Mouse (Mus musculus) intestine, embryonic 15.5 days (tissue): ENCODE data around the gene Vmp1. TPM values are rescaled to one million over a fixed set of nuclear protein-coding genes. Genes with fewer than 3 reads are reported as not detected.

Experiments
- ATAC-seq: fragments of 200-750 bp; cut with Nextera tagmentation; 2 replicates; pipeline ENCODE4 v1.8.0; 2017; ENCODE audit warnings: moderate TSS enrichment, moderate library complexity
- H3K27ac ChIP-seq: fragments of 300-500 bp; sonication (generic); 2 replicates; pipeline ENCODE4 v1.5.1; 2015; ENCODE audit warnings: mild to moderate bottlenecking, inconsistent platforms
- H3K27me3 ChIP-seq: fragments of 300-500 bp; sonication (generic); replicated peaks from 2 replicates; pipeline ENCODE4 v1.6.1; 2015; ENCODE audit warnings: inconsistent platforms
- H3K36me3 ChIP-seq: fragments of 300-500 bp; sonication (generic); 2 replicates; pipeline ENCODE4 v1.6.1; 2015; ENCODE audit warnings: inconsistent platforms
- H3K4me1 ChIP-seq: fragments of 300-500 bp; sonication (generic); replicated peaks from 2 replicates; pipeline ENCODE4 v1.6.1; 2015; ENCODE audit warnings: inconsistent platforms
- H3K4me2 ChIP-seq: fragments of 300-500 bp; sonication (generic); replicated peaks from 2 replicates; pipeline ENCODE4 v1.6.1; 2015; ENCODE audit warnings: mild to moderate bottlenecking, inconsistent platforms
- H3K4me3 ChIP-seq: fragments of 300-500 bp; sonication (generic); replicated peaks from 2 replicates; pipeline ENCODE4 v1.5.1; 2015; ENCODE audit warnings: inconsistent platforms
- H3K9ac ChIP-seq: fragments of 300-500 bp; sonication (generic); 2 replicates; pipeline ENCODE4 v1.6.1; 2015; ENCODE audit warnings: inconsistent platforms
- H3K9me3 ChIP-seq: fragments of 300-500 bp; sonication (generic); 2 replicates; pipeline ENCODE4 v1.6.1; 2016; ENCODE audit warnings: inconsistent platforms
- WGBS: fragments of 180-500 bp; shearing (Covaris S2); methylation state at CpG from one replicate; pipeline ENCODE4 v1.1.7; 2015; 5-methylcytosine and 5-hydroxymethylcytosine counted together
- polyA plus RNA-seq: library from polyadenylated mRNA; unstranded; fragments of >200 nt; fragmentation: Nextera tagmentation; extraction: Ambion mirVana; gene quantifications from 2 replicates; pipeline ENCODE4 v1.2.1, GENCODE M21; 2015

Gene Vmp1
- polyA plus RNA-seq, 1 experiment from 2014 or later, result 168 TPM

DNA sequence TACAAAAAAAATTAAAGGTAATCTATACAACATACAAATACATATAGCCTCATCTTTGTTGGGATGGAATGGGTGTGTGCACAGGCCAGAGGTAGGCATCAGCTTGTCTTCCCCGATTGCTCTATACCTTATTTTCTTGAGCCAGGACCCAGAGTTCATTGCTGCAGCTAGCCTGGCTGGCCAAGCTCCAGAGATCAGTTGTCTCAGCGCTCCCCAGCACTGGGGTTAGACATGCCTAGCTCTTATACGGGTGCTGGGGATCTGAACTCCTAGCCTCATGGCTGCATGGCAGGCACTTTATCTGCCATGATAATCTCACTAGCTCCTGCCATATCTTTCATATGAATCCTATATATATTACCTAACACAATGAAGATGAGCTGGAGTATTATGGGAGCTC lies 15.5 kb downstream of the Vmp1 start:
- WGBS, result 89% methylated on average over 3 of the region's 3 CpGs
- Histone ChIP-seq H3K4me3 (no peak overlapping the region), H3K4me1 (no peaks in the 10 kb centered on the region), H3K27ac (no peak overlapping the region), H3K9ac (no peak overlapping the region), H3K36me3 (no peaks in the 10 kb centered on the region), H3K27me3 (no peaks in the 10 kb centered on the region), H3K4me2 (no peak overlapping the region), H3K9me3 (no peaks in the 10 kb centered on the region)
- no peak for ATAC-seq

DNA sequence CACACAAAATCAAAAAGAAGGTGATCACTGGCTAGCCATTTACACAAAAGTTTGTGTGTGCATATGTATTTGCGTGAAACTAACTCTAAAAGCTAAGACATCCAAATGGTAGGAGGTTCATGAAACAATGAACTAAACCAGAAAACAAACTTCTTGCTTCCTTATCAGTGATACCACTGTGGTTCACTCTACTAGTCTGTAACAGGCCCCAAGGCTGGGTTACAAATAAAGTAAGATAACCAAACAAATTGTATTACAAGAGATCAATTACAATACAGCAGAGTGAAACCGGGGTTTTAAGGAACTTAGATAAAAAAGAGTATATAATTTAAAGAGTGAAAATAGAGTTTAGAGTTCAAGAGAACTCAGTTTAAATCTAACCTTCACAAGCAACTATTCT lies 16.1 kb downstream of the Vmp1 start:
- Histone ChIP-seq H3K27me3 (no peaks in the 10 kb centered on the region), H3K9me3 (no peaks in the 10 kb centered on the region), H3K27ac (no peak overlapping the region), H3K4me2 (no peak overlapping the region), H3K36me3 (no peaks in the 10 kb centered on the region), H3K4me1 (no peaks in the 10 kb centered on the region), H3K9ac (no peak overlapping the region), H3K4me3 (no peak overlapping the region)
- ATAC-seq, result no peak
- WGBS, result 85% methylated on average over 2 of the region's 2 CpGs

DNA sequence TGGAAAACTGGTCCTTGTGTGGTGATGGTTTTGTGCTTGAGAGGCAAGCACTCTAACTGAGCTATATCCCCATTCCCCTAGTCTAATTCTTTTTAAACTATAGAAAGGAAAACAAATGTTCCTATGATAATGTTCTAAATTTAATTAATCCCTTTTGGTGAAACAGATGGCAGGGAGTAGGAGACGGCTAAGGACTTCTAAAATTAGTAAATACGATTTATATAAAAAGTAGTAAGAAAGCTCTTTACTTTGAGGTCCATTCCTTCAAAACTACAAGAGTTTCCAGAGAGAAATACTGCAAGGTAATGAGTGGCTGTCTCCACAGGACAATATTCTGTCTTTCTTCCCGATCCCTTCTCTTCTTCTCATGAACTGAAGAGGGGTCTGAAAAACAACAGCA lies 19.2 kb downstream of the Vmp1 start:
- WGBS, result 87% methylated on average over 3 of the region's 3 CpGs
- Histone ChIP-seq H3K9me3 (no peaks in the 10 kb centered on the region), H3K9ac (no peak overlapping the region), H3K27ac (no peak overlapping the region), H3K4me2 (no peak overlapping the region), H3K27me3 (no peaks in the 10 kb centered on the region), H3K36me3 (peaks cover 3% of the 10 kb centered on the region; the same call in 1 of the 2 replicates), H3K4me1 (no peaks in the 10 kb centered on the region), H3K4me3 (no peak overlapping the region)
- ATAC-seq, result no peak

DNA sequence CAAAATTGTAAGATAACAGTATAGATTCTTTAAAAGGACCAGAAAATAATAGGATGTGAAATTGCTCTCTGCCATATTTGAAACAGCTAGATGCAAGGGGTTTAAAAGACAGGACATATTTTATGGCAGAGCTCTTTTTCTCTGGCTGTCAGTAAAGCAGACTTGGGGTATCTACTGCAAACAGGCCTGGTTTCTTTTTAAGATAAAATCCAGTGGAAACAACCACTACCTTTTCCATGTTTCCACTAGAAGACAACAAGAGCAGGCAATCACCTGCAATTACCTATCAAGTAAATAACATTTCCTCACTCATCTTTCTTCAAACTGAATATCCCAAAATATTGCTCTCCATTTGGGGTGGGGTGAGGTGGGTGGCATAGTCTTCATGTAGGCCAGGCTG lies 19.7 kb downstream of the Vmp1 start:
- H3K36me3 ChIP-seq, result peaks cover 3% of the 10 kb centered on the region; the same call in 1 of the 2 replicates
- ATAC-seq, result no peak
- no peak overlapping the region for H3K27ac ChIP-seq

DNA sequence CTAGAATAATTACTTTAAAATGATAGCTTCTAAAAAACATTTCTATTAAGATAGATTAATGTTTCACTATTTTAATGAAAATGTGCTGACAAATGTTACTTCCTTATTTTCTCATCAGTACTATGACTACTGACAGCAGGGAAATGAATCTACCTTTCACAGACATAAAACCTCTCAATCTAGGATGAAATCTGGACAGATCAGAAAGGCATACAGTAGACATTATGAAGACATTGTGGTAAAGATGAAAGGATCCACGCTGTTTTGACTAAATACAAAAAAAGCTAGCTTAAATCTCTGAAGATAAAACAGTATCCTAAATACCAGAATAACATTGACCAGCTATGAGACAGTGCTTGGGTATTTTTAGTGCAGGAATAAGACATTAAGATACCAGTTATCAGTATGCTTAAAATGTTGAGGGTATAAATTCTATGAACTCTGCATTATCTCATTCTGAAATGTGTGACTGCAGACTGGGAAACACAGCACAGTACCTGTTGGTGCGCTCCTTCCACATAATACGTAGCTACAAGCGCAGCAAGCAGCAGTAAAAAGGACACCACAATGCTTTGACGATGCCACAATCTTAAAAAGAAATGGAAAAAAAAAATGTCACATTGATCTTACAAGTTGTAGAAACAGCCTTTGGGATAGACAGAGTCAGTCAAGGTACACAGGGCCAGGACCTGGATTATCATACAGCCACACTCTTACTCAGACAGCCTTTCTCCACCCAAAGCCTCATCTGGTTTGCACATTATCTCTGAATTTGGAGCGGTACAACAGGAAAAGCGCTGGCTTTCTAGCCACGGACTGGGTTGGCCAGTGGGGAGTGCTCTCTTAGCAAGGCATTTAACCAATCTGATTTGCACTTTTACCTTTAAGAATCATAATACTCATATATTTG lies 20.4 kb downstream of the Vmp1 start:
- ATAC-seq, result peak; percentile 72; the same call in 1 of the 2 replicates
- Histone ChIP-seq H3K4me3 (no peak overlapping the region), H3K36me3 (peaks cover 3% of the 10 kb centered on the region; the same call in 1 of the 2 replicates), H3K4me2 (no peak overlapping the region), H3K9ac (no peak overlapping the region), H3K27me3 (no peaks in the 10 kb centered on the region), H3K27ac (no peak overlapping the region), H3K9me3 (no peaks in the 10 kb centered on the region), H3K4me1 (no peaks in the 10 kb centered on the region)
- 93% methylated on average over 8 of the region's 8 CpGs for WGBS

More for the DNA sequence above, 19.7 kb downstream of the Vmp1 start:
- Histone ChIP-seq H3K9ac (no peak overlapping the region), H3K4me1 (no peaks in the 10 kb centered on the region), H3K4me3 (no peak overlapping the region), H3K4me2 (no peak overlapping the region), H3K27me3 (no peaks in the 10 kb centered on the region), H3K9me3 (no peaks in the 10 kb centered on the region)

DNA sequence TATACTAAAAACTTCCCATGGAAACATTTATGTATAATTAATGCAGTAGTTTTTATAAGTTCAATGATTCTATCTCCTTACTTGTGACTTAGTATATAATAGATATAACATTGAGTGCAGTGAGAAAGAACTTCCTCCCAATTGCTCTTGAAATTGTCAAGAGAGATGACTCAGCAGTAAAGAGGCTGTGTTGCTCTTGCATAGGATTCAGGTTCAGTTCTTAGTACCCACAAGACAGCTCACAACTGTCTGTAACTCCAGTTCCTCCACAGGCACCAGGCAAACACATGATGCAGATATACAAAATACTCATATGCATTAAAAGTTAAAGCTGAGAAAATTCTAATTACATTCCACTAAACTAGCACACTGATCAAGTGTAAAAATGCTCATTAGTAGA lies 25.8 kb downstream of the Vmp1 start:
- no peak overlapping the region for H3K4me2 ChIP-seq
- H3K9me3 ChIP-seq, result no peaks in the 10 kb centered on the region
- H3K9ac ChIP-seq, result no peak overlapping the region
- H3K27me3 ChIP-seq, result no peaks in the 10 kb centered on the region
- H3K36me3 ChIP-seq, result peaks cover 3% of the 10 kb centered on the region; the same call in 1 of the 2 replicates
- no peaks in the 10 kb centered on the region for H3K4me1 ChIP-seq
- no peak for ATAC-seq
- no peak overlapping the region for H3K4me3 ChIP-seq
- H3K27ac ChIP-seq, result no peak overlapping the region

DNA sequence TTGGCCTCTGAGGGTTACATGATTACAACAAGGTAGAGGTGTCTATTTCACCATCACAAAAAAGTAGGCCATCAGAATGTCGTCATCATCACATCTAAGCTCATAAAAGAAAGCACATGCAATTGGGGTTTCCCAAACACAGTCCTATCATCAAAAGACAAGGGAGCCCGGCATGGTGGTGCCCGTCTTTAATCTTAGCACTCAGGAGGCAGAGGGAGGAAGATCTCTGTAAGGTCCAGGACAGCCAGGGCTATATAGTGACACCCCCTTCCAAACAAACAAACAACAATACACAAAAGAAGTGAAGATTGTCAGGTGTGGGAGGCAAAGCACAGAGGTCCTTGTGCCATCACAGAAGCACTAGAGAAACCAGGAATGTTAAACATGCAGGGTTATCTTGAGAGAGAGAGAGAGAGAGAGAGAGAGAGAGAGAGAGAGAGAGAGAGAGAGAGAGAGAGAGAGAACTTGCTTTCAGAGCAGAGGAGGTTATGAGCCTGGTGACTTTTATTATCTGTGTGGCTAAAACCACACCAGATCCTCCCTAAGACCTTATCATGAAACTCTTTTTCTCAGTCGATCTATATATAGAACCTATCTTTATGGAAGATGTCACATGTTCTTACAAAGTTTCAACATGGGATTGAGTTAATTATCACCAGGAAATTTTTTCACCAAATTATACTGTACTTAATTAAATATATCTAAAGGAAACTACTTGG lies 26.6 kb downstream of the Vmp1 start:
- no peak overlapping the region for H3K4me3 ChIP-seq
- H3K27ac ChIP-seq, result no peak overlapping the region
- no peak for ATAC-seq

DNA sequence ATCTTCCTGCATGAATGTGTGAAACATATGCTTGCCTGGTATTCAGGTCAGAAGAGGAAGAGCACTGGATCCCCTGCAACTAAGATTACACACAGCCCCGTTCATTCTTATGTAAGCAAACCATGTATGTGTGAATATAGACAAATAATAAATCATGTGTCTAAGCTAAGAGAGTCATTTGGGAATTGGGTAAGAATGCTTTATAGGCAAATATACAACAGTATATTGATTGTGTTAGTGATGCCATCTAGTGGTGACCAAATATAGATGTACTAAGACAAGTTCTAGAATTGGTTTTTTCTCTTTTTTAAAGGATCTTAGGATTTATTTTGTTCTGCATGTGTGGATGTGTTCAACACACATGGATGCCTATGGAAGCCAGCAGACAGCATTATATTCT lies 28.0 kb downstream of the Vmp1 start:
- 0 out of 2 replicates have a peak, but pooled peaks have one; percentile 43 for ATAC-seq

More for the DNA sequence above, 26.6 kb downstream of the Vmp1 start:
- WGBS, result 75% methylated on average over 4 of the region's 4 CpGs
- H3K4me1 ChIP-seq, result no peaks in the 10 kb centered on the region
- H3K9me3 ChIP-seq, result no peaks in the 10 kb centered on the region
- no peaks in the 10 kb centered on the region for H3K27me3 ChIP-seq
- no peak overlapping the region for H3K4me2 ChIP-seq
- no peak overlapping the region for H3K9ac ChIP-seq
- peaks cover 3% of the 10 kb centered on the region; the same call in 1 of the 2 replicates for H3K36me3 ChIP-seq

DNA sequence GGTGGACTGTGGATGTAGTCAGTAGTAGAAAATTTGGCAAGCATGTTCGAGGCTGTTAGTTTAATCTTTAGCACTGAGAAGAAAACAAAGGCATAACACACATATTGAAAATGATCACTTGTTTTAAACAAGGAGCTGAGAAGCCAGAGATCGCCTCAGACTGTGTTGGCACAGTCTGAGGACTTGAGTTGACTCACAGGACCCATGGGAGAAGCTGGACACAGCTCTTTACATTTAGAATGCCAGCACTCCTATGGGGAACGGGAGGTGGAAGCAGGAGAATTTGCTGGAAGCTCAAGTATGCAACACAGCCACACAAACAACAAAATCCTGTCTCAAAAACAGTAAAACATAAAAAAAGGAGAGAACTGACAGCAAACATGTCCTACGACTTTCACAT lies 29.5 kb downstream of the Vmp1 start:
- Histone ChIP-seq H3K4me2 (no peak overlapping the region), H3K27ac (no peak overlapping the region), H3K4me1 (no peaks in the 10 kb centered on the region), H3K9me3 (no peaks in the 10 kb centered on the region), H3K27me3 (no peaks in the 10 kb centered on the region), H3K36me3 (no peaks in the 10 kb centered on the region), H3K9ac (no peak overlapping the region), H3K4me3 (no peak overlapping the region)
- no peak for ATAC-seq
- 87% methylated on average over 4 of the region's 4 CpGs for WGBS

More for the DNA sequence above, 28.0 kb downstream of the Vmp1 start:
- 11% methylated on average over 1 of the region's 1 CpGs for WGBS
- Histone ChIP-seq H3K36me3 (no peaks in the 10 kb centered on the region), H3K4me2 (no peak overlapping the region), H3K9ac (no peak overlapping the region), H3K9me3 (no peaks in the 10 kb centered on the region), H3K4me1 (no peaks in the 10 kb centered on the region), H3K27ac (no peak overlapping the region), H3K4me3 (no peak overlapping the region), H3K27me3 (no peaks in the 10 kb centered on the region)

DNA sequence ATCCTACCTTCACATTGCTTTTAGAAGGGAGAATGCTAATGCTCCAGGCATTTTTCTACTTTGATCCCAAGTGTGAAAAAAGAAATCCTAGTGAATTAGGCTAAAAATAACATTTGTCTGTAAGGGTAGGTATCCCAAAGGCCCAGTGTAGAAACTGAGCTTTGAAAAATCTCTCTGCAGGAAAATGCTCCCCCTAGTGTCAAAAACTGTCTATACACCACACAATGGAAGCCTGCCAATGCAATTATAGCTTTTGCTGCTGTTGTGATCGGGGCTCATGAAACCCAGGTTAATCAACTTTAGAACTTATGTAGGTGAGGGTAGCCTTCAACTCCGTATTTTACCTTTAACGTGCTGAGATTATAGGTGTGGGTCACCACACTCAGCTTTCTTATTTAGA lies 30.2 kb downstream of the Vmp1 start:
- Histone ChIP-seq H3K4me2 (no peak overlapping the region), H3K27me3 (no peaks in the 10 kb centered on the region), H3K4me3 (no peak overlapping the region), H3K9ac (no peak overlapping the region), H3K4me1 (no peaks in the 10 kb centered on the region), H3K27ac (no peak overlapping the region), H3K36me3 (no peaks in the 10 kb centered on the region), H3K9me3 (no peaks in the 10 kb centered on the region)
- no peak for ATAC-seq
- WGBS, result 43% methylated on average over 3 of the region's 3 CpGs

DNA sequence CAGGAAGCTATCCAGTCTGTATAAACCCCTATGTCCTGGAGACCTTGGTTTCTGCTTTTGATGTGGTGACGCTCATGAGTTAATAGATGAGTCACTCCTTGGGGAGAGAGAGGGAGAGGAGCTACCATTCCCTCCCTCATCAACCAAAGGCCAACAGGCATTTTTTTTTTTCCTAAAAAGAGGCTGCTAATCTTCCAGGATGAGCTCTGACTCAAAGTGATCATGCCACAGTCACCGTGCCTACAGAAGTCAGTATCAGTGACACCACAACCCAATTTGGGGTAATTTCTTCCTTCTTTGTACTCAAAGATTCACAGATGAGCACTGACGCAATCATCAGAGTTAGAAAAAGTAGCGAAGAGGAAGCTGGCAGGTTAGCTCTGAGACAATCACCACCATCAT lies 31.1 kb downstream of the Vmp1 start:
- Histone ChIP-seq H3K27ac (no peak overlapping the region), H3K9me3 (no peaks in the 10 kb centered on the region), H3K36me3 (no peaks in the 10 kb centered on the region), H3K4me2 (no peak overlapping the region), H3K4me1 (no peaks in the 10 kb centered on the region), H3K9ac (no peak overlapping the region), H3K4me3 (no peak overlapping the region), H3K27me3 (no peaks in the 10 kb centered on the region)
- no peak for ATAC-seq
- 83% methylated on average over 4 of the region's 4 CpGs for WGBS

DNA sequence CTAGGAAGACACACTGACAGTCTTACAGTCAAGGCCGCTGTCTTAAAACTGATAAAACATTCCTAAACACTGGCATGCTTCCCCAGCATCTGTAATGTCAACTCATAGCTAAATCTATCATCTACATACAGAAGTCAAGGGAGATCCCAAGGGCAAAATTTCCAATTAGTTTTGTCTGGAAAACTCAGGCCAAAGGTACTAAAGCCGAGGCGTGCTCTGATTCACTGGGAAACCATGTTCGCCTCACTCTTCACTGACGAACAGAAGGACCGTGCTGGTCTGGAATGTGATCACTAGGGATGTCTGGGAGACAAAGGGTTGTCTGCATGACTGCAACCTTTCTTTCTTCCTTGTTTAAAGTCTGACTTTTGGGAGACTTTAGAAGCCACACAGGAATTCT lies 33.0 kb downstream of the Vmp1 start:
- no peaks in the 10 kb centered on the region for H3K27me3 ChIP-seq
- 0 out of 2 replicates have a peak, but pooled peaks cover 2% of the 10 kb centered on the region for H3K4me1 ChIP-seq
- no peaks in the 10 kb centered on the region for H3K9me3 ChIP-seq
- H3K4me3 ChIP-seq, result no peak overlapping the region
- H3K9ac ChIP-seq, result no peak overlapping the region
- no peaks in the 10 kb centered on the region for H3K36me3 ChIP-seq
- 72% methylated on average over 6 of the region's 6 CpGs for WGBS
- no peak overlapping the region for H3K4me2 ChIP-seq
- ATAC-seq, result no peak
- H3K27ac ChIP-seq, result no peak overlapping the region
